Mouse (Mus musculus) c-Kit-positive CD71-positive TER-119-positive erythroid progenitor cells, embryonic 14.5 days (primary cell): ENCODE data around the gene Tgfbrap1.
"Not testable (repeated sequence)": the region's sequence is repeated elsewhere in the genome, so short reads cannot be mapped to it uniquely, and the experiment has no call there.

ENCODE experiments used
- DNase-seq: peaks from one replicate; pipeline ENCODE4 v3.0.0-alpha.2; 2013; ENCODE audit warnings: low spot score

Tgfbrap1 gene

GRCm38 (mm10) chr1:43098031-43098984 lies at the start of gene Tgfbrap1, which contains the start of gene AI597479:
Gene Tgfbrap1 (minus strand): TSS chr1:43098637.
Gene AI597479 (plus strand): TSS chr1:43098710.
- peak; percentile 87 for DNase-seq

DNA sequence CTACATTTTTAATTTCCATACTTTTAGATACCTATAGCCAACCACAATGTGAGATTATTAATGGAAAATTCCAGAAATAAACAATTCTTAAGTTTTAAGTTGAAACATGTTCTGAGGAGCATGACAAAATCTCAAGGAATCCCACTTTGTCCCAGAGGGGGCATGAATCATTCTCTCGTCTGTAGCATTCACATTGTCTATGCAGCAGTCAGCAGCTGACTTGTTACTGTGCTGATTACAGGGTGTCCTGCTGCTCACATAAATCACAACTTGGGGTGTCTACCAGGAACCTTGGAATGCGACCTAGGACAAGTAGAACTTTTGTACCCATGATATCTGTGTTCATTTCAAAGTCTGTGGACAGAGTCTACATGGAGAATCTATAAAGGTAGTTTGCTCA lies 49.0 kb upstream of the Tgfbrap1 start:
- no peak for DNase-seq

GRCm38 (mm10) chr1:43145388-43145787 lies 47.0 kb upstream of the Tgfbrap1 start:
- DNase-seq: no peak

- DNase-seq: no peak
Observed at GRCm38 (mm10) chr1:43144338-43144906, 46.0 kb upstream of the Tgfbrap1 start.

GRCm38 (mm10) chr1:43143791-43144190 lies 45.4 kb upstream of the Tgfbrap1 start:
- DNase-seq: no peak

GRCm38 (mm10) chr1:43143284-43143683 lies 44.8 kb upstream of the Tgfbrap1 start:
- no peak for DNase-seq

DNA sequence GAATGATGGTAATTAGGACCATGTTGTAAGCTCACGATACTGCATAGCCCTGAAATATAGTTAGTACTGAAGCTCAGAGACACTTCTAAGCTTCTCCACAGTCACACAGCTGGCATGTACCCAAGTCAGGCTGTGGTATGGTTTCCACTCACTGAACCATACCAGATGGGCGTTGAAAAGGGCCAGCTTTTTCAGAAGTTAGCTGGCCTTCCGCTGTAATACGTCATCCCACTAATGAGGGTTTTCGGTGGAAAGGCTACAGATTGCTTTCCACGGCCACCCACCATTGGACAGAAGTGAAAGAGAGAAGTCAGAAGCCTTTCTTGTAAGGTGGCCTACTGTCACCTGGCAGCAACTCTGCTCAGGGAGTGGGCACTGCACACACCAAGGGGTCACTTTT lies 44.4 kb upstream of the Tgfbrap1 start:
- DNase-seq: no peak

DNA sequence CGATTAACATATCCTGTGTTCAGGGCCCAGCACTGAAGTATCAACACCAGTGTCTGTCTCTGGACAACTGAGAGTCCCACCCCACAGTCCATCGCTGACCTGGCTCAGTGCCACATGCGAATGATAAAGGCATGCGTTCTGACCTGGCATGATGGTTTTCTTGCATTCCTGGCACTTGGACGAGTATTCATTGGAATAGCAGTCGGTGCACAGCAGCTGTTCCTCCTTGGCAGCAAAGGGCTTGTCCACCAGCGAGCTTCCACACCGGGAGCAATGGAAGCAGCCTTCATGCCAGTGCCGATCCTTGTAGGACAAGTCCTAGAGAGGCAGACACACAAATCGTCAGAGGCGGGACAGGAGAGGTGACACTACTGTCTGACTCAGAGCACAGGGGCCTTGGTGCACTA lies 43.1 kb upstream of the Tgfbrap1 start:
- no peak for DNase-seq

- DNase-seq: peak; percentile 75
Observed at GRCm38 (mm10) chr1:43139587-43140266, 41.3 kb upstream of the Tgfbrap1 start.

- DNase-seq: no peak
Observed at GRCm38 (mm10) chr1:43138268-43138812, 39.9 kb upstream of the Tgfbrap1 start.

DNA sequence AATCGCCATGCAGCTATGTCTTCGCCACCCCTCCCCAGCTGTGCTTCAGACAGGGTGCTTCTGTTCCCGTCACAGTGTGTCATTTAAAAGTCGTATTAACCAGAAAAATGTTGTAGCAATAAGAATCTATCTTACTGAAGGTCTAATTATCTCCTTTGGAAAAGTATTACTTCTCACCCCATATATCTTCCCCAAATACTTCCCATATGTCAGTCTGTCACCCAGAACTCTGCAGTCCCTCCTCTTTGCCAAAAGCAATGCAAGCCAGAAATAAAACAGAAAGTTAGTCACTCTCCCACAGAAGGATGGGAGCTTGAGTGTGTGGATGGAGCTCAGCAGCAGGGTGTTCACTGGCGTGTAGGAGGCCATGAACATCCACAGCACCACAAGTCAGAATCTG lies 38.9 kb upstream of the Tgfbrap1 start:
- no peak for DNase-seq

GRCm38 (mm10) chr1:43136488-43137029 lies 38.1 kb upstream of the Tgfbrap1 start:
- not testable (repeated sequence) for DNase-seq

DNA sequence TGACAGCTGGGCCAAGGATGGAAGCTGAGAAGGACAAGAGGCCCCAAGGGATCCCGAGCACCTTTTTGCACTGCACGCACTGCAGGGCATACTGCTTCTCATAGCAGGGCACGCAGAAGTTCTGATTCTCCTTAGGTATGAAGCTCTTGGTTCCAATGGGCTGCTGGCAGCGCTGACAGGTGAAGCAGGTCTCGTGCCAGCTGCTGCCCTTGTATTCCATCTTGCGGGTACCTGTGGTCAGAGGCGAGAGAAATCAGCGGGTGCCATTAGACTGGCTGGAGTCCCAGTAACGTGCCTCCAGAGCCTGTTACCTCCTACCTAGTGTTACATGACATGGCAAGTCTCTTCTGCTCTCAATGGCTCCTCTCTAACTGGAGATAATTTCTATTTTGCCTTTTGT lies 33.2 kb upstream of the Tgfbrap1 start:
- DNase-seq: no peak

GRCm38 (mm10) chr1:43130219-43130981 lies 32.0 kb upstream of the Tgfbrap1 start:
- no peak for DNase-seq

- DNase-seq: no peak
Observed at GRCm38 (mm10) chr1:43127820-43128610, 29.6 kb upstream of the Tgfbrap1 start.

GRCm38 (mm10) chr1:43127196-43127595 lies 28.8 kb upstream of the Tgfbrap1 start:
- DNase-seq: no peak

DNA sequence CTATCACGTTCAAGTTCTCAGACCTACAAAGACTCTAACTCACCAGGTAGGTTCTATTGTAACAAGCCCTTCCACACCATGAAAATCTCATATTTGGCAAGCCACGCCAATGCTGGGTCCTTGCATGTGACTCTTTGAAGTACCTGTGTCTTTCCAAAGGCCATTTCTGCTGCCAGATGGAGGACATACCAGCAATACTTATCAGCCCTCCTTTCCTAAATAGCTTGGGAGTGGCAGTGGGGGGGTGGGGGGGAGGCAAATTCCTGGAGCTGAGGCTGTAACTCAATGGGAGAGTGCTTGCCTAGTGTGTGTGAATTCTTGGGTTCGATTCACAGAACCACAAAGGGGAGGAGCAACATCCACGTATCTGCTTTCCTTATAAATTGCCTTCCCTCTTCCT lies 26.3 kb upstream of the Tgfbrap1 start:
- no peak for DNase-seq

- DNase-seq: no peak
Observed at GRCm38 (mm10) chr1:43122616-43123015, 24.2 kb upstream of the Tgfbrap1 start.

DNA sequence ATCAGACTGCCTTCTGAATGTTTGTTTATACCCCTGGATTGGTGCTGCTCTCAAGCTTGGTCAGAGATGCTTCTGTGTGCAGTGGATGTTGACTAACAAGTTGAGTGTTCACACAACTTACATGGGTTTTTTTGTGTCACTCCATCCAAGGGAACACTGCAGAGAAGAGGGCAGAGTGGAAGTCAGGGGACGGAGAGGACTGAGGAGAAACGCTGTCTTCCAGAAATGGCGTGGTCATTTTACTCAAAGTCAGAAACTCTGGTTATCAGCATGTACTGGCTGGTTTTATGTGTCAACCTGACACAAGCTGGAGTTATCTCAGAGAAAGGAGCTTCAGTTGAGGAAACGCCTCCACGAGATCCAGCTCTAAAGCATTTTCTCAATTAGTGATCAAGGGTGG lies 22.5 kb upstream of the Tgfbrap1 start:
- no peak for DNase-seq

DNA sequence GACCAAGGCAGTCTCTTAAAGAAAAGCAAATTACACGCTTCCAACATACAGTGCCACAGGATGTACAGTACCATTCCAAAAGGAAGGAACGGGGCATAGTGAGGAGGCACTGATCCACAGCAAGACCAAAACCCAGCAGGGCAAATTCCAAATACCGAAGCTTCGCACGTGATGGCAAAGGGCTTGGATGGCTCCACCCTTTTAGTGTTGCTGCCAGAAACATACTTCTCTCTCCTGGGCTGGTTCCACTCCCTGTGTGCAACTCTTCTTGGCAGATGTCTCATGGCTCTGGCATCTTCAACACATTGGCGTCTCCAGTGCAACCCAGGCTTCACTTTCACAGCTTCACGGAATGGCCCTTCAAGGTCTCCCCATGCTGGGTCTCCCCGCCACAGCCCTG lies 19.0 kb upstream of the Tgfbrap1 start:
- DNase-seq: no peak

DNA sequence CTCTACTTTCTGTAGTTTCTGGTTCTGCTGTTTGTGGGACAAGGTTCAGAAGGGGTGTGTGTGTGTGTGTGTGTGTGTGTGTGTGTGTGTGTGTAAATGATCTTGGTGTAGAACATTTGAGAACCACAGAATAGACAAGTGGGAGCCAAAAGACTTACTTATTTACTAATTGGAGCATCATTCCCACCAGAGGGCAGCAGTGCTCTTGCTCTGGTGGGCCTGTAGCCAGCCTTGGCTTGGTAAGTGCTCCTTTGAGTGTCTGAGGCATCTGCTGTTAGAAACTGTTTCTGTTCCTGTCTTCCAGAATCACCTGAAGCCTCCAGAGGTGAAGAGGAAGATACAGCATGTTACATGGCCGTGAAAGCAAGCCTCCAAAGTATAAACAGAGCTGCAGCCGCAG lies 14.4 kb upstream of the Tgfbrap1 start:
- DNase-seq: peak; percentile 30
